Mouse (Mus musculus): ENCODE data around the gene Kcnj11. TPM values are rescaled to one million over a fixed set of nuclear protein-coding genes. Genes with fewer than 3 reads are reported as not detected.

Kcnj11 gene
- total RNA-seq, 2 experiments from 2014 or later, result 31.8 to 31.9 TPM

DNA sequence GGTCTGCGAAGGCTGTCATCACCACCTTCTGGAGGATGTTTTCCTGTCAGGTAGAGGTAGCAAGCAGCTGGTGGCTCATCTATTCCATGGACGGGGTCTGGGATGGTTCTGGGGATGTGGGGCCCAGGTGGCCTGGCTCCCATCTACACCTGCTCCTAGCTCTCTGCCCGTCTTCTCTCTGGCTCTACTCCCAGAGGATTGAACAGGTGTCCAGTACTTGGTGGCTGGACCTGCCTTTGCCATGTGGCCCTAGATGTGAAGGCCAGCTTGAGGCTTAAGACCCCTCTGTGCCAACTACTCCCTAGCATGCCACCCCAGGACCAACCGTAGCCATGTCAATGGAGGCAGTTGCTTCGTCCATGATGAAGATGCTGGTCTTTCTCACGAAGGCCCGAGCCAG lies 4.9 kb upstream of the Kcnj11 start:
- DNase-seq (ENCODE audit: extremely low spot score in 1 of 2, low spot score in 1 of 2), result no peak

DNA sequence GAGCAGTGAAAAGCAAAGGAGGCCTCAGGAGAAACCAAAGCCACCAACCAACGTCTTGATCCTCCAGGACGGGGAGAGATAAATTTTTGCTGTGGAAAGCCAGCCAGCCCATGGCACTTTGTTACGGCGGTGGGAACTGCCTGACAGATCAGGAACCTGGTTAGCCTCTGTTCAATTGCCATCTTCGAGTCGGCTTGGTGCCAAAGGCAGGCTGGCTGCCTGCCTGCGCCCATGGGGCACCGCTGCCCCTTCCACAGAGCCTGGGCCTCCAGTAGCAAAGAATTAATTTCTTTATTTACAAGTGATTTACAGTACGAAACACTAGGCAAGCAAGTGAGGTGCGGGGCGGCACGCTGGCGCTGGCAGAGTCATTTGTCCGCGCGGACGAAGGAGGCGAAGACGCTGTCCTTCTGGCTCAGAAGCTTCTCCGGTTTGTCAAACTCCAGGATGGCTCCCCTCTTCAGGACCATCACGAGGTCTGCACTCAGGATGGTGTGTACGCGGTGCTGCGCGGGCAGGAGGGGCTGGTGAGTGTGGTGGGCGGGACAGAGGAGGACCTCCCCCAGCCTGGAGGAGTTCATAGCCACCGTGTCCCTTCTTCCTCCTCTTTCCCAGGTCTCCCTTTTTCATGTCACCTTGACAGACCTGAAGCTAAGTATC lies 3.8 kb upstream of the Kcnj11 start:
- no peak for DNase-seq (ENCODE audit: extremely low spot score in 1 of 2, low spot score in 1 of 2)

DNA sequence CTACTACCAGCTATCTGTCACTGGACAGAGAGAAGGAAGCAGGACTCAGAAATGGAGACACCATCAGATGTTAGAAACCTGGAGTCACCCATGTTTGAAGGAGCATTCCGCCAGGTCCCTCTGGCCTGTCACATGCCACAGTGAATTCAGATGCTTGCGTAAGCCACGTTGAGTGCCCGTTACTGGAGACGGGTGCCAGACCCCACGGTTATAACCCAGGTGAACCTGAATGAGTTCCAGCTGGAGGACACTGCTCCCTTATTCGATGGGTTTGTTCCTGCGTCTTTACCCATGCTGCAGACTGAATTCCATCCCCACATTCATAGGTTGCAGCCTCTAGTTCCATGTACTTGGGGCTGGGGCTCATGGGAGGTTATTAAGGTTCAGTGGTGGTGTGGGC lies 3.2 kb upstream of the Kcnj11 start:
- DNase-seq (ENCODE audit: extremely low spot score in 1 of 2, low spot score in 1 of 2), result no peak

DNA sequence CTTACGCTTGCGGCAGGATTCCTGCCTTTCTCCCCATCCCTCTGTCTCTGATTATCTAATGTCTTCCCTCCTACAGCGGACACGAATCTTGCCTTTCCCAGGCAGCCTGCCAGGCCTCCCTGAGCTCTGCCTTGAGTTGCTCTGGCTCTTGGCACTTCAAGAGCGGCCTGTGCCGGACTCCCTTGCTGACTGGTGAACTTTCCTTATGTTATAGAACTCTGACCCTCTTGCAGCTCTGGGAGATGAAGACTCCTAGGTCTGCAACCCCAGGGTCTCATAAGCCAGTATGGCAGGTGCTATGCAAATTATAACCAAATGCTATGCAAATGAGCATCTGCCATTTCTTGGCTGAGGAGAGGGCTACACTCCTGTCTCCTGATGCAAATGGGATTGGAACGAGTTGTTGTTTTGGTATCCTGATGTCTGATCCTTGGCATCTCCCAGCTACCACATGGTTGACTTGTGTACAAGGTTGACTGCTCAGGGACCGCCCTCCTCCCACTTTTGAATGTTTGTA lies 2.6 kb upstream of the Kcnj11 start:
- peak in 1 of 2 experiments; percentile 61 for DNase-seq (ENCODE audit: extremely low spot score in 1 of 2, low spot score in 1 of 2)

DNA sequence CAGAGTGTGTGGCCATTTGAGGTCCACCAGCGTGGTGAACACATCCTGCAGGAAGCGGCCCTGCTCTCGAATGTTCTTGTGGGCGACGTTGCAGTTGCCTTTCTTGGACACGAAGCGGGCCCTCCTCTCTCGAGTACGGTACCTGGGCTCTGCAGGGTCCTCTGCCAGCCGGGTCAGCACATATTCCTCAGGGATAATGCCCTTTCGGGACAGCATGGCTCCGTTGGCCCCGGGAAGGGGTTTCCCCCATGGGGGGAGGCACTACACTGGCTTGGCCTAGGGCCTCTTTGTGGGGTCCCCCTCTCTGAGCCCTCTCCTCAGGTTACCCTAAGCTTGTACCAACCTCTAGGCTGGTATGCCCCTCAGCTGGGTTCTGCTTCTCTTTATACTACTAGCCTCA lies 882 bp downstream of the Kcnj11 start:
- DNase-seq (ENCODE audit: extremely low spot score in 1 of 2, low spot score in 1 of 2), result no peak

DNA sequence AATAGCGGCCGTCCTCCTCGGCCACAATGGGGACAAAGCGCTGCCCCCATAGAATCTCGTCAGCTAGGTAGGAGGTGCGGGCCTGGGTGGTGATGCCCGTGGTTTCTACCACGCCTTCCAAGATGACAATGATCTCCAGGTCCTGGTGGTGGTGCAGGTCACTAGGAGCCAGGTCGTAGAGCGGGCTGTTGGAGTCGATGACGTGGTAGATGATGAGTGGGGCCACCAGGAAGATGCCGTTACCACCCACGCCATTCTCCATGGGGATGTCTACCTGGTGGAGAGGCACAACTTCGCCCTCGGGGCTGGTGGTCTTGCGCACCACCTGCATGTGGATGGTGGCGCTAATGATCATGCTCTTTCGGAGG lies 1.7 kb downstream of the Kcnj11 start:
- DNase-seq (ENCODE audit: extremely low spot score in 1 of 2, low spot score in 1 of 2), result no peak

DNA sequence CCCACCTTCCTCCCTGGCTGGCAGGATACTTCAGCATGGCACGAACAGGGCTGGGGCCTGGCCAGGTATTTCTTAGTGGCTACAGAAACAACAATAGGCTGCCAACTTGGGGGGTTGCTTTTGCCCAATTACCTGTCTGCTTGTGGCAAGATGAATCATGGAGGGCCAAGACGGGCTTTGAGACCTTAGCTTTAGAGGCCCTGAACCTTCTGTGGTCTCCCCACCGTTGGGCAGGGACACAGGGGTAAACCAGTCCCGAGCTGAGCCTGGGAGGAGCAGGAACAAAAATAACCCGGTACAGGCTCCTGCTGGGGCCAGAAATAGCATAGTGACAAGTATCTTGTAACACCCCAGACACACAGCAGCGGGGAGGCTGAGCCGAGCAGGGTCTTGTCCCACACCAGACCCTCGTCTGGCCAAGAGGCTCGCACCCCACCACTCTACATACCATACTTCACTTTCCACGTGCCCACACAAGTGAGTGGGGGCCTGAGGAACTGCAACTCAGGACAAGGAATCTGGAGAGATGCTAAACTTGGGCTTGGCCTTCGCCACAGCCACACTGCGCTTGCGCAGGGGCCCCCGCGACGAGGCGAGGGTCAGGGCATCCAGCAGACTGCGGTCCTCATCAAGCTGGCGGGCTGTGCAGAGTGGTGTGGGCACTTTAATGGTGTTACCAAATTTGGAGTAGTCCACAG lies 2.2 kb downstream of the Kcnj11 start:
- no peak for DNase-seq (ENCODE audit: extremely low spot score in 1 of 2, low spot score in 1 of 2)

DNA sequence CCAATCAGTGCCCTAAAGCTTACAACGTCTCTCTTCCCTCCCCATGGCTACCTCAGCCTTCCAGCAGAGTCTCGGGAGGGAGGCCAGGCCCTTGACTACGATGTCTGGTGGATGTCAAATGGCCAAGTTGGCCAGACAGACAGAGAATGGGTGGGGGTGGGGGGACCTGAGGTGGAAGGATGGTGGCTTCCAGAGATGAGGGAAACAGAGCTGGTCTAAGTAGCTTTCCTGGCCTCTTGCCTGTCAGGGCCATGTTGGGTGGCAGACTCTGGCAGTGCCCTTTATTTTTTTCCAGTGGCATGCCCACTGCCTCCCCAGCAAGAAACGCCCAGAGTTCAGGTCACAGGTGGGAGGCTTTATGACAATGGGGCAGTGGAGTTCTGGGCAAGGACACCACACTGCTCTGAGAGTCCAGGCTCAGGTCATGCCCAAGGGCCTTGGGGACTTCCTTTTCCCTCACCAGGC lies 3.2 kb downstream of the Kcnj11 start:
- no peak for DNase-seq (ENCODE audit: extremely low spot score in 1 of 2, low spot score in 1 of 2)

DNA sequence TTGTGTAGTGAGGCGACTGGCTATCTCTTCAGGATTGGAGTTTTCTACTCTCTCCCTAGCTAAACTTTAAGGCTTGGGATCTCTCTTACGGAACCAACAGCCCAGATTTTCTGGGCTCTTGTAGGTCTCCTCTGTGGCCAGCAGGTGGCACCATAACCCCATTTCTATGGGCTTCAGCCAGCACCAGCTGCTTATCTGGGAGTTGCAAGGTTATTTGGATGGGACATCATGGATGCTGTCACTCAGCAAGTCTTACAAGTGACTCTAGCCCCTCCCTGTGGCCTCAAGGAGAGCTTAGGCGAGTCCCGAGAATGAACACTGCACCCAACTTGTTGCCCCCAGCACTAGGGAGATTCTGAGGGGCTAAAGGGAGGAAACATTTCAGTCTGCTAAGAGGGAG lies 4.4 kb downstream of the Kcnj11 start:
- peak in 1 of 2 experiments; percentile 71 for DNase-seq (ENCODE audit: extremely low spot score in 1 of 2, low spot score in 1 of 2)

DNA sequence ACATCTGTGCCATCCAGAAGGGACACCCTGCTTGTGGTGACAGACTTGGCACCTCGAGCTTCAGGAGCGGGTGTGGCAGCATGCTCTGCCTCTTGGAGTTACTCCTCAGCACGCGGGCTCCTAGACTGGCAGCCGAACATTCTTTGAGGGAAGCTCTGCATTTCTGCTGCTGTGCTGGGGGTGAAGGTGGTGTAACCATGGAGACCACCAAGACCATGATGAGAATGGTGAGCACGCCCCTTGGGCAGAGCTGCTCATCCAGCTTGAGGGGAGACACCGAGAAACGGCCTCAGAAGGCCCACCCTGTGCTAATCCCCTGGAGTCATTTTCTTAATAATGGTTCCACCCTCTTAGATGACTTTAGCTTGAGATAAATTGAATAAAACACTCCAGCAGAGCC lies 7.8 kb downstream of the Kcnj11 start:
- no peak for DNase-seq (ENCODE audit: extremely low spot score in 1 of 2, low spot score in 1 of 2)

DNA sequence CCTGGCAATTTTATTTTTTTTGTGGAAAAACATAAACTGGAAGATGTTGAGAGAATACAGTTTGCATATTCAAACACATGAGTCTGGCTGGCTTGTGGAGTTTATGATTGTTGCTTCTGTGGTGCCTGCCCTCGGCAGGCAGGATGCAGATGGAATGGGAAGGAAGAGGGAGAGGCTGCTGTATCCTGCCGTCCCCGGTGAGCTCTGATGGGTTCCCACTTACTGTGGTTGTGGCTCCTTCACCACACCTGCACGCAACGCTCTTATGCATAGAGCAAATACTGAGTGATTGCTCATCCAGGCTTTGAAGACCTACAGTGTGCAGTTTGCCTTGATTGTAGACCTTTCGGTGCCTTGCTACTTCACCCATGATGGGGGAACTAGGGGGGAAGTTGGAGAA lies 12.3 kb downstream of the Kcnj11 start:
- no peak for DNase-seq (ENCODE audit: extremely low spot score in 1 of 2, low spot score in 1 of 2)

DNA sequence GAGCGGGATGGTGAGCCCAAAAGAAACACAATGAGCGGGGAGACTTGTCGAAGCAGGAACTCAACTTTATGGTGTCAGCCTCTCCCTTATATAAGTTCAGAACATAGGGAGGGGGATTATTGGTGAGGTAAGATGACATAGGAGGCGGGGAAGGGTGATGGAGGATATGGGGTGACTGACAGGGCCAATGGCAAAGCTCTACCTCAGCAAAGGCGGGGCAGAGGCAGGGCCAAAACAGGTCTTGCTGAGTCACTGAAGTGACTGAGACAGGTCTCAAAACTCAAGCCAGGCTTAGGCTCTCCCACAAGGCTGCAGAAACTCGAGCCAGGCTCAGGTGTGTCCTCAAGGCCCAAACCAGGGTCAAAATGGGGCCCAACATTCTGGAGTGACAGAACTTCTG lies 14.2 kb downstream of the Kcnj11 start:
- no peak for DNase-seq (ENCODE audit: extremely low spot score in 1 of 2, low spot score in 1 of 2)

DNA sequence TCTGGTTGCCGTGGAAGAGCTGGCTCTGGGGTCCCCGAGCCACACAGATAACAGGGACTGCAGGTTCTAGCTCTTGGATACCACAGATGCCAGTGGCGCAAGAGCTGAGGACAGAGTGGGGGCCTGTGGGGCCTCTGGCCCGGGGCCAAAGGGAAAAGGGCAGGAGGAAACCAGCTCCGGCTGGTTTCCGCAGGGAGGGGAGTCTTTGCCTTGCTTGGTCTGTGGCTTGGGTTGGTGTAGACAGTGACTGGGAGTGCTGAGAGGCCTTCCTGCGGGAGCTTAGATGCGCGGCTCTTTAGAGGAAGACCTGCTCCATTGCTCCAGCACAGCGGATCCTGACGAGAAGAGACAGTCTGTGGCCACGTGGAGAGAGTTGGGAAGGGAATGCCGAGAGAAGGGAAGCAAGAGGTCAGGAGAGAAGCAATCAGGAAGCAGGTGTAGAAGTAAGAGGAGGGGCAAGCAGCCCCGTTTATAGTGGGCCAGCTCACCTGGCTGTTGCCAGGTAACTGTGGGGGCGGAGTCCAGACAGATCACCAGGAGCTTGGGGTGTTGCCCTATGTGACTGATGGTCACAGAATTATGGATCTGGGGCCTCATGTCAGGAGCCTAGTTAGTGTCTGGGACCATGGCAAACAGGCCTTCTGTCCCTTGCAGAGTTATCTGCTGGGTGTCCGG lies 15.6 kb downstream of the Kcnj11 start:
- no peak for DNase-seq (ENCODE audit: extremely low spot score in 1 of 2, low spot score in 1 of 2)

DNA sequence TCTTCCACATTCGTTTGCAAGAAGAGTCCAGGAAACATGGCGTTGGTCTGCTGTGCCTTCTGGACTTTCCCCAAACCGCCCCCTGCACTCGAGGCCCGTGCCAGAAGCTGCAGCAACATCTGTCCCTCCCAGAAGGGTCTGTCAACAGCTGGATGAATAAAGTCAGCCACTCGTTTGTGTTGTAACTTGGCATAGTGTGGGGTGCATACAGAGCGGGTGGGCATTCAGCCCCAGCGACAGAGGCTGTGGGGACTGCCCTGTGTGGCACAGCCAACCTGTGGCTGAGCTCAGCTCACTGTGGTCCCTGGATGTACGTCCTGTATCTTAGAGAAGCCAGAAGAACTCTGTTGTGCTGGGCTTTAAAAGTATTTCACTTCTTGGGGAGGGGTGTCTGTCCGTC lies 16.5 kb downstream of the Kcnj11 start:
- DNase-seq (ENCODE audit: extremely low spot score in 1 of 2, low spot score in 1 of 2), result no peak

DNA sequence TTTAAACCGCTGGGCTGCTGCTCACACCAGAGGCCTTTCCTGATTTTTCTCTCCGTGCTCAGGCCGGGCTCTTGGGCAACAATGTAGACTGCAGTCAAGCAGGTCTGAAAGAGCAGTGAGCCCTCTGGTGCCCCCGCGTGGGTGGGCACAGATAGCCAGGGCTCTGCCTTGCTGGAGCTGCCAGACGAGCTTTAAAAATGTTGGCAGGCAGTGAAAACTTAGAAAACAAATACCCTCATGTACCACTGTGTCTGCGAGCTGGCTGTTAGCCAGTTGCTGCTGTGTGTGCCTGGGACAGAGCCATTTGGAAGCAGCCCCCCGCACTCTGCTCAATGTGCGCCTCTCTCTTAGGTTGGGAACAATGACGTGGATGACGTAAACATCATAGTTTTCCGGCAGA lies 22.9 kb downstream of the Kcnj11 start:
- no peak for DNase-seq (ENCODE audit: extremely low spot score in 1 of 2, low spot score in 1 of 2)

DNA sequence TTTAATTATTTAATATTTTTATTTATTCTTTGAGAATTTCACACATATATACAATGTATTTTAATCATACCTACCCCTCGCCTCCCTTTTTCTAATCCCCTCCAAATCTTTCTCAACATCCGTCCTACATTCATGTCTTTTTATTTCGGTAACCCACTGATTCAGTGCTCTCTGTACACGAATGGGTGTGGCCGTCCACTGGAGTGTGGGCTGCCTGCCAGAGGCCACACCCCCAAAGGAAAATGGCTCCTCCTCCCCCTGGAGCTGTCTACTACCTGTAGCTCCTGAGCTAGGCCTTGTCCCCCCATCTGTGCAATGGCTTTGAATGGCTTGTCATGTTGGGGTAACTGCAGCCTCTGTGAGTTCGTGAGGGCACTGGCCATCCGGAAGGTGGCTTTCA lies 23.7 kb downstream of the Kcnj11 start:
- DNase-seq (ENCODE audit: extremely low spot score in 1 of 2, low spot score in 1 of 2), result no peak

DNA sequence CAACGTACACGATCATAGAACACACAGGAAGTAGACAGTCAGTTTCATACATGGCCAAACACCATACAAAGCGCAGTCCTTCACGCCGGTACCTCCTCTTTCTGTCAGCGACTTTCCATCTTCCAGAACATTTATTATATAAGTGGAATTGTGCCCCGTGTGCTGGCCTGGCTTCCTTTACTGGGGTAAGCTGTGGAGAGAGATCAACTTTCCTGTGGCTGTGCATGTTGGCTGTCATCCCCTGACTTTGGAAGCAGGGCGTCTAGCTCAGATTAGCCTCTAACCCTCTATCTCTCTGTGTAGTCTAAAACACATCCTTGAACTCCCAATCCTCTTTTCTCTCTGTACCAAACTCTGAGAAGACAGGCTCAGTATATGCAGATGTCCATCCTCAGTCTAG lies 31.7 kb downstream of the Kcnj11 start:
- DNase-seq (ENCODE audit: extremely low spot score in 1 of 2, low spot score in 1 of 2), result no peak

DNA sequence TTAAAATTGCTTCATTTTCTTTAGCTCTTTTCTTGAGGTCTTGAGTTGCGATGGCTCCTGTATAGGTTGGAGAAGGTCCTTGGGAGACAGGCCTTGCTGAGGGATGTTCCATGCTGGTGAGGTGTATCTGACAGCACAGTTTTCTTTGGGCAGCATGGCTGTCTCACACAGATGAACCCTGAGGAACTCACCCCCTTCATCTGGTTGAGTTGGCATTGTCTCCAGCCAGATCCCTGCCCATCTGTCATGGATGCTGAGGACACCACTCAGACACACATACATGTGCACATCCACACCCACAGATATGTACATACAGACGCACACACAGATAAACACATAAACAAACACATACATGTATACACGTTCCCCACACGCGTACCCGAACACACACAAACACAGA lies 37.3 kb downstream of the Kcnj11 start:
- DNase-seq (ENCODE audit: extremely low spot score in 1 of 2, low spot score in 1 of 2), result no peak

DNA sequence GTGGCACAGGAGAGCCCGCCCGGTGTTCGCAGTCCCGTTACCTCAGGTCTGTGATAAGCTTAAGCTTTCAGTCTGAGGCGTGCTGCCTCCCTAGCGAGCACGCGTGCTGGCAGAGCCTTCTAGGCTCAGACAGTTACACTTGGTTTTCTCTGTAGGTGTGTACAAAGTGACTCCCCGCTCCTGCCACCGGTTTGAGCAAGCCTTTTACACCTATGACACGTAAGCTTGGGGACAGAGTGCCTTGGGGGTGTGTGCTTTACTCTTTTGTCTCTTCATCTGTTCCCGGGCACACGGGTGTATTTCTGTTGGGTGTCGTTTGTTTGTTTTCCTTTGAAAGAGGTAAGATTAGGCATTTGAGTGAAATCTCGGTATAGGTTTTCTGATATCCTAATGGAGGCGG lies 39.0 kb downstream of the Kcnj11 start:
- no peak for DNase-seq (ENCODE audit: extremely low spot score in 1 of 2, low spot score in 1 of 2)

DNA sequence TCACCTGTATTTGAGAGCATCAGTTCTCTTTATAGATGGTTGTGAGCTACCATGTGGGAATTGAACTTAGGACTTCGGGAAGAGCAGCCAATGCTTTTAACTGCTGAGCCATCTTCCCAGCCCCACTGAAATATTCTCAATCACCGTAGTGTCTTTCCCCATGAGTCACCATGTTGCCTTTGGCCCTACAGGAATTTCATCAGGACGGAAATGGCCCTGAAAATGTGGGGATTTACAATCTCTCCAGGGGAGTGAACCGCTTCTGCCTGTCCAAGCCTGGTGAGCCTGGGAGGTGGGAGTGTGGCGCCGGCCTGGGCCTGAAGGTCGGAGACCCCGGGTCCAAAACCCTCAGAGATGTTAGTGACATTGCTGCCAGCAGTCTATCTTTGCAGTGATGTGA lies 39.9 kb downstream of the Kcnj11 start:
- no peak for DNase-seq (ENCODE audit: extremely low spot score in 1 of 2, low spot score in 1 of 2)

DNA sequence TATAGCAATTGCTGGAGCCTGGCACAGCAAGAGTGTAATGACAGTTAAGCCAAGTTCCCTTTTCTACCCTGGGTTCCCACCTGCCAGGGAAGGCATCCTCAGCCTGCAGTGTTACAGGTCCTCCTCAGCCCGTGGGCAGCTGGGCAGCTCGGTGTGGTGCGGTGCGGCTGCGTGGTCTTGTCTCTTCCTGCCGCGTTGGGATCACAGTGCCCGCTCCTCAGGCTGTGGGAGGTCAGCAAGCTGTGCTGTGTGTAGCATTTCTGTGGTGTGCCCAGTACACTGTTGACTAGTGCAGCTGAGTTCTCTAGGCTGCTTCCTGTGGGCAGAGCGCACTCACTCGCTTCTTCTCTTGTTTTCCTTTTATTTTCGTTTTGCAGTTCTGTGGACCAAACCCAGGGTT lies 41.7 kb downstream of the Kcnj11 start:
- DNase-seq (ENCODE audit: extremely low spot score in 1 of 2, low spot score in 1 of 2), result no peak

DNA sequence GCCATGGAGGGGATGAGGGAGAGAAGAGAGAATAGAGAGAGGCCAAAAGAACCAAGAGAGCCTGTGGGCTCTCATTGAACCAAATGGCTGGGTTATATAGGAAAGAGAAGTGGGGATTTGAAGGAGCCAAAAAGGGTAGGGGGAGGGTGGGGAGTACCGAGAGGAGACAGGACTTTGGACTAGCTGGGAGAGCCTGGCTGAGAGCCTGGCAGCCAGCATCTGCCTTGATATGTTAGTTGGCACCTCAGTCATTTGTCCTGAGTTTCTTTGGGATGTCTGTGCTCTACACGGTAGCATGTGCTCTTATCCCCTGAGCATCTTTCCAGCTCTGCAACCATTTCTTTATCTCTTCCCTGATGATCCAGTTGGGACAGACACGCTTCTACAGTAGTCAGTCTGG lies 47.0 kb downstream of the Kcnj11 start:
- no peak for DNase-seq (ENCODE audit: extremely low spot score in 1 of 2, low spot score in 1 of 2)
